In the genomic region with DNA sequence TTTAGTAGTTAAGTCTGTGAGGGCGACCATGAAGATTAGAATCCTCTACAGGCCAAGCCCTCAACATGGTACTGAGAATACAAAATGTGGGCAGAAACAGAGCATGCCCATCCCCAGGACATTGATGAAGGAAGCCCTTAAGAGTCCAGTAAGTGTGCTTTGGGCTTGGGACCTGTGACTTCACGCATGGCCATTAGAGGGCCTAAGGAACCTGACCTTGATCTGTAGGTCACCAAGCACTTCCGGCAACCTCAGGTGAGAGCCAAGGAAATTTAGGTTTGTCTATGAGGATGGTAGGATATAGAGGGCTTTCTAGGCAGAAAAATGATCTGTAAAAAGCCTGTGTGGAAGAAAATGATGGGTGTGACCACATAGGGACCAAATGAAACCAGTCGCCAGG, we compare ENCODE assay signal across 1 mouse cellular context.
TF ChIP-seq lines count a peak whose summit lies in the region.

No protein-coding gene starts in this region.

TF ChIP-seq in CH12.LX, 34 proteins besides CTCF, POLR2A, EP300 and RAD21:
- TF ChIP-seq IRF4 (IDR thresholded peaks at IDR 0.05; ENCODE audit: low read depth, low read length) (no peak), SMC3 (IDR thresholded peaks at IDR 0.05; ENCODE audit: low read depth, low read length) (peak; percentile 47), USF2 (conservative IDR thresholded peaks at IDR 0.05; ENCODE audit: low read depth, low read length) (no peak), GABPA (IDR thresholded peaks at IDR 0.05; ENCODE audit: insufficient replicate concordance, low read depth, low read length) (no peak), MXI1 (IDR thresholded peaks at IDR 0.05; ENCODE audit: low read depth, low read length) (no peak), KAT2A (IDR thresholded peaks at IDR 0.05; ENCODE audit: insufficient replicate concordance, low read length) (no peak), ETS1 (conservative IDR thresholded peaks at IDR 0.05; ENCODE audit: low read depth, low read length) (no peak), MYC (IDR thresholded peaks at IDR 0.05; ENCODE audit: low read depth, low read length) (no peak), TBP (conservative IDR thresholded peaks at IDR 0.05; ENCODE audit: low read depth, low read length) (no peak), ZNF384 (IDR thresholded peaks at IDR 0.05; ENCODE audit: low read depth, low read length) (no peak), UBTF (IDR thresholded peaks at IDR 0.05; ENCODE audit: low read depth, low read length) (no peak), CHD2 (IDR thresholded peaks at IDR 0.05; ENCODE audit: low read length) (no peak), ELF1 (IDR thresholded peaks at IDR 0.05; ENCODE audit: low read depth, low read length) (peak; percentile 51; the same call in 1 of the 2 replicates), JUND (conservative IDR thresholded peaks at IDR 0.05; ENCODE audit: low read depth, low read length) (no peak)
